Mouse (Mus musculus): Measurements from ENCODE around the gene Baiap2l1.
"Not testable (repeated sequence)": the region's sequence is repeated elsewhere in the genome, so short reads cannot be mapped to it uniquely, and the experiment has no call there.

Gene Baiap2l1

GRCm38 (mm10) chr5:144357881-144358591, at the start of gene Baiap2l1:
Gene Baiap2l1 (minus strand): TSS chr5:144358112.
- peak; percentile 14 for DNase-seq (ENCODE audit: low read depth, low spot score)

GRCm38 (mm10) chr5:144406256-144406655, 48.3 kb upstream of the Baiap2l1 start:
- DNase-seq (ENCODE audit: low read depth, low spot score), result no peak

- no peak for DNase-seq (ENCODE audit: low read depth, low spot score)
These were observed 42.9 kb upstream of the Baiap2l1 start for GRCm38 (mm10) chr5:144400821-144401220.

- no peak for DNase-seq (ENCODE audit: low read depth, low spot score)
These were observed 39.7 kb upstream of the Baiap2l1 start for GRCm38 (mm10) chr5:144397566-144397965.

GRCm38 (mm10) chr5:144394142-144394541, 36.2 kb upstream of the Baiap2l1 start:
- DNase-seq (ENCODE audit: low read depth, low spot score), result no peak

- no peak for DNase-seq (ENCODE audit: low read depth, low spot score)
These were observed 29.9 kb upstream of the Baiap2l1 start for GRCm38 (mm10) chr5:144387851-144388250.

GRCm38 (mm10) chr5:144383936-144384335, 26.0 kb upstream of the Baiap2l1 start:
- DNase-seq (ENCODE audit: low read depth, low spot score), result no peak

- no peak for DNase-seq (ENCODE audit: low read depth, low spot score)
These were observed 23.9 kb upstream of the Baiap2l1 start for GRCm38 (mm10) chr5:144381782-144382181.

- no peak for DNase-seq (ENCODE audit: low read depth, low spot score)
These were observed 22.8 kb upstream of the Baiap2l1 start for GRCm38 (mm10) chr5:144380689-144381088.

GRCm38 (mm10) chr5:144379431-144379830, 21.5 kb upstream of the Baiap2l1 start:
- DNase-seq (ENCODE audit: low read depth, low spot score), result no peak

- no peak for DNase-seq (ENCODE audit: low read depth, low spot score)
These were observed 15.0 kb upstream of the Baiap2l1 start for GRCm38 (mm10) chr5:144372885-144373284.

- no peak for DNase-seq (ENCODE audit: low read depth, low spot score)
These were observed 14.3 kb upstream of the Baiap2l1 start for GRCm38 (mm10) chr5:144372177-144372576.

- DNase-seq (ENCODE audit: low read depth, low spot score), result no peak
These were observed 13.1 kb upstream of the Baiap2l1 start for GRCm38 (mm10) chr5:144370986-144371385.

GRCm38 (mm10) chr5:144368661-144369205, 10.8 kb upstream of the Baiap2l1 start:
- DNase-seq (ENCODE audit: low read depth, low spot score), result no peak

GRCm38 (mm10) chr5:144366551-144366950, 8.6 kb upstream of the Baiap2l1 start:
- not testable (repeated sequence) for DNase-seq (ENCODE audit: low read depth, low spot score)

- DNase-seq (ENCODE audit: low read depth, low spot score), result no peak
These were observed 6.9 kb upstream of the Baiap2l1 start for GRCm38 (mm10) chr5:144364680-144365357.

GRCm38 (mm10) chr5:144360346-144360745, 2.4 kb upstream of the Baiap2l1 start:
- DNase-seq (ENCODE audit: low read depth, low spot score), result no peak

- no peak for DNase-seq (ENCODE audit: low read depth, low spot score)
These were observed 2.0 kb upstream of the Baiap2l1 start for GRCm38 (mm10) chr5:144359886-144360285.

GRCm38 (mm10) chr5:144358592-144358917, 643 bp upstream of the Baiap2l1 start:
- no peak for DNase-seq (ENCODE audit: low read depth, low spot score)

- no peak for DNase-seq (ENCODE audit: low read depth, low spot score)
These were observed 396 bp downstream of the Baiap2l1 start for GRCm38 (mm10) chr5:144357551-144357880.

GRCm38 (mm10) chr5:144356776-144357455, 996 bp downstream of the Baiap2l1 start:
- no peak for DNase-seq (ENCODE audit: low read depth, low spot score)

GRCm38 (mm10) chr5:144352250-144353047, 5.5 kb downstream of the Baiap2l1 start:
- no peak for DNase-seq (ENCODE audit: low read depth, low spot score)

All from brain, embryonic 18.5 days (tissue).